Mouse (Mus musculus): ENCODE results near the gene Zfp706.

DNA sequence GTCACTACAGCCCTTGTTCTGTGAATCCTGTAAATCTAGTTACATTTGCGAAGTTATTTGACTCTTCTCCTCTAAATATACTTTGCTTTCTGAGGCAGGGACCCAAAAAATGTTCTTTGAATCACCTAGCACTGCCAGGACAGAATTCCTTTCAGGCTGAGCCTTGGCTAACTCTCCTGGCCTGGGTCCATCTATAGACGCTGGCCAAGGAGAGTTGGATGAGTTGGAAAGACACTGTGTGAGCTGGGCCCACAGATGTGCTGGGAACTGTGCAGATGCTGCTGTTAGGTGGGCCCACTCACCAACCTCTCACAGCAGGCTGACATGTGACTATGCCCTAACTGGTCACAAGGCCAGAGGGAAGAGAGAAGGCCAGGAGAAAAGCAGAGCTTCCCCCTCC, 41.1 kb downstream of the Zfp706 start:
- TF ChIP-seq CTCF (IDR thresholded peaks at IDR 0.05; ENCODE audit: low read depth) = no peak
- TF ChIP-seq EP300 (IDR thresholded peaks at IDR 0.05; ENCODE audit: low read depth) = no peak

Data from heart, postnatal 0 days (tissue).